Mouse (Mus musculus) liver, adult (tissue): ENCODE data around the gene Znfx1.

ENCODE experiments used
- GATA4 ChIP-seq: IDR thresholded peaks from 2 replicates; pipeline ENCODE4 v1.6.1; 2014; ENCODE audit warnings: mild to moderate bottlenecking, low read length; ENCODE audit not compliant: insufficient replicate concordance

Gene Znfx1

DNA sequence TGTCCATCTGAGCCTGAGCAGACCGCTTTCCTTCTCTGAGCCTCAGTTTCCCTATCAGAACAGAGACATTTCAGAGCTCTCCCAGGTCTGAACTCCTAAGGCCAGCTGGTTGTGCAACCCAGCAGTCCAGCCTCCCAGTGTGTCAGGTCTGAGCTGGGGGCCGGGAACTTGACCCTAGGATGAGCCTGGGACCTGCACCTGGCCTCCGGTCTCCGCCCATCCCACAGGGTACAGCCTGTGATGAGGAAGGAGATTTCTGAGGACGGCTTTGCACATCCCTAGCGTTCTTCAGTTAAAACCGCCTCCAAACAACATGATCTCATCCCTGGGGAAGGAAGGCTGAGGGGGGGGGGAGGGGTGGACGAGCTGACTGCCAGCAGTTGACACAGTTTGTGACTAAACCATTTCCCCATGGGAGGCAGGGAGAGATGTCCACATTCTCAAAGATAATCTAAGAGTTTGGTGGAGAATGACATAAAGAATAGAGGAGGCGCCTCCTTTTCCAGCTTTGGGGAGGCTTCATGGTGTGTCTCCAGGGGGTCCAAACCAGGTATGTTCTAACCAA, 16.2 kb upstream of the Znfx1 start:
- no peak for TF ChIP-seq GATA4

- TF ChIP-seq GATA4, result no peak
Observed at GRCm38 (mm10) chr2:167078486-167078885, 15.7 kb upstream of the Znfx1 start.

DNA sequence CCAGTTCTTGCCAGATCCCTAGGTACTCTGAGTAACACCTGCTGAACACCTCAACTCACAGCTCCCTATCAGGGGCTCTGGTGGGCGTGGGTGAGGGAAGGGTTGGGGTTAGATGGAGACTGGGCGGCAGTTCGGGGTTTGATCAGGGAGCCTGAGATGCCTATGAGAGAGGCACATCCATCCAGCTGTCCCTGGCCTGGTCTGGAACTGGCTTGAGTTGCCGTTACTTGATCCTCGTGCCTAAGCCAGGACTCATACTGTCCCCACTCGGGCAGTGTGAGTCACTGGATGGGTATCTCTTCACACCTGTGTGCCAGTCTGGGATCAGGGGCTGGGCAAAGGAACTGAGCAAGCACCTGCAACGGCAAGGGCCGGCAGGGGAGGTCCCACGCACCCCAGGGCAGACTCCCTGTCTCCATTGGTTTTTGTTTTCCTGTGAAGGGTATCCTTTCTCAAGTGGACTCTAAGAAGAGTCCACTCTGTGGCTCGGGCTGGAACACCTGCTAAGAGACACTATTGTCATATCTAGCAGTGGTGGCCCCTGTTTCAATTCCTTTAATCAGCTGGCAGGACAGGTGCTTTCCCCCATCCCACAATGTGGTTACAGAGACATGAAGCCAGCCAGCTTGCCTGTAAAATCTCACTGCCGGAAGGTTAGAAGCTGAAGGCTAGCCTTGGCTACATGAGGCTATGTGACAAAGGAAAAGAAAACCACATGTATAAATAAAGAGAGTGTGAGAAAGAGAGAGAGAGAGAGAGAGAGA, 14.6 kb upstream of the Znfx1 start:
- no peak for TF ChIP-seq GATA4

GRCm38 (mm10) chr2:167076759-167077158, 13.9 kb upstream of the Znfx1 start:
- TF ChIP-seq GATA4, result no peak

- no peak for TF ChIP-seq GATA4
Observed at GRCm38 (mm10) chr2:167076352-167076751, 13.5 kb upstream of the Znfx1 start.

DNA sequence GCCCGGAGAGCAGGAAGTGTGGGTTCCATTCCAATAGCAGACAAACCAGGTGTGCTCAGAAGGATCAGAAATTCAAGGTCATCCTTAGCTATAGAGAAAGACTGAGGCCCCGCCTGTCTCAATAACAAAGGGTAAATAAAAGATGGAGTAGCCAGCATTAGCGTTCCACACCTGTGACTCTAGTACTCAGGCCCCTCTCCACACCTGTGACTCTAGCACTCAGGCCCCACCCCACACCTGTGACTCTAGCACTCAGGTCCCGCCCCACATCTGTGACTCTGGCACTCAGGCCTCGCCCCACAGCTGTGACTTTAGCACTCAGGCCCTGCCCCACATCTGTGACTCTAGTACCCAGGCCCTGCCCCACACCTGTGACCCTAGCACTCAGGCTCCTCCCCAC, 11.8 kb upstream of the Znfx1 start:
- no peak for TF ChIP-seq GATA4

DNA sequence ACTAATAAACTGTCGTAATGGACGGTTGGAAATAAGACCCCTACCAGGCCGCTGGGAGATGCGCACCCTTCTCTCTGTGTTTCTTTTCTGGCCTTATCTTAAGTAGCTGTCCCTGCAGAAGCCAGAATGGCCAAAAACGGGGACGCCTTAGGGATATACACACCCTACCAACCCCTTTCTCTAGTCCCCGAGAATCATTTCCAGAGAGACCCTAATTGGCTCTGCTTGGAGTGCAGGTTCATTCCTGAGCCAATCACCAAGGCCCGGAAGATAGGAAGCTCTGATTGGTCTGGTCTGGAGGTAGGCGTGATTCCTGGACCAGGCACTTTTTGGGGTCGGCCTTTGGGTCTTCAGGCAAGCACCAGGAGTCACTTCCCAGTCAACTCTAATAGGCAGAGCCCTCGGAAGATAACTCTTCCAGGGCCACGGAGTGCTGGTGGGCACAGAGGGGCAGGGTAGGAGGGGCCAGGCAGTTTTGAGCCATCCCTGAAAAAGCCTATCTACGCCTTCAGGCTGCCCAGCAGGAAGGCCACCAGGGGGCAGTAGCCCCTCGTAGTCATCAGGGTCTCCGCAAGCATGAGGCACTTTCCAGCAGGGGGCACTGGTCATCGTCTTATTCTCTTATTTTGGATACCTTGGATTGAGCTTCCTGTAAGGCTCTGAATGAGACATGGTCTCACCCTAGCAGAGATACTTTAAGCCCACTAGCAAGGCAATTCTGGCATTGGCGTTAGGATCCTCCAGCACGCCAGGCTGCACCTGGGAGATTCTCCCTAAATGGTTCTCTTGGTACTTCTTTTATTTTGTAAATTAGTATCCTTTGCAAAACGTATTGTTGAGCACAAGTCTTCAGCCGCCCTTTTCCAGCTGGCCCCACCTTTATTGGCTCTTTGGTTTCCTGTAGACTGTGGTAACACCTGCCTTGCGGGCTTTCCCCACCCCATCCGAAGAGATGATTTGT, 9.1 kb upstream of the Znfx1 start:
- peak; percentile 51; the same call in 1 of the 2 replicates for TF ChIP-seq GATA4

- TF ChIP-seq GATA4, result no peak
Observed at GRCm38 (mm10) chr2:167071266-167071640, 8.4 kb upstream of the Znfx1 start.

DNA sequence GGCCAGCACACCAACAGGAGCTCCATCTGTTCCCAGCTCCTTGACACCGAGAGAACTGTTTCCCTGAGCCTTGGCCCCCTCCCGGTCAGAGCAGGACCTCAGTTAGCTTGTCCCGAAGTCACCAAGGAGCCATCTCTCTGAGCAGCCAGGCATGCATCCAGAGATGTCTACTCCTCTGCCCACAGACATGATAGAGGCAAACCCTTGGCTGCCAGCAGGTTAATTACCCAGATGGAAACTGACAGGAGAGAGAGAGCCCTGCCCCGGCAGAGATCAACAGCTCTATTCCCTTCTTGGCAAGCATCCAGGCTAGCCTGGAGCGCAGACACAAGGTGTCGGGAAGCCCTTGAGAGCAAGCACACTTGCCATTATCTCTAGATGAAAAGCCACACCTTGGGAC, 7.5 kb upstream of the Znfx1 start:
- TF ChIP-seq GATA4, result no peak

- TF ChIP-seq GATA4, result no peak
Observed at GRCm38 (mm10) chr2:167067575-167067974, 4.8 kb upstream of the Znfx1 start.

GRCm38 (mm10) chr2:167066528-167067516, 4.0 kb upstream of the Znfx1 start:
- TF ChIP-seq GATA4, result no peak

GRCm38 (mm10) chr2:167066031-167066430, 3.2 kb upstream of the Znfx1 start:
- no peak for TF ChIP-seq GATA4

- TF ChIP-seq GATA4, result no peak
Observed at GRCm38 (mm10) chr2:167064601-167065295, 1.9 kb upstream of the Znfx1 start.

DNA sequence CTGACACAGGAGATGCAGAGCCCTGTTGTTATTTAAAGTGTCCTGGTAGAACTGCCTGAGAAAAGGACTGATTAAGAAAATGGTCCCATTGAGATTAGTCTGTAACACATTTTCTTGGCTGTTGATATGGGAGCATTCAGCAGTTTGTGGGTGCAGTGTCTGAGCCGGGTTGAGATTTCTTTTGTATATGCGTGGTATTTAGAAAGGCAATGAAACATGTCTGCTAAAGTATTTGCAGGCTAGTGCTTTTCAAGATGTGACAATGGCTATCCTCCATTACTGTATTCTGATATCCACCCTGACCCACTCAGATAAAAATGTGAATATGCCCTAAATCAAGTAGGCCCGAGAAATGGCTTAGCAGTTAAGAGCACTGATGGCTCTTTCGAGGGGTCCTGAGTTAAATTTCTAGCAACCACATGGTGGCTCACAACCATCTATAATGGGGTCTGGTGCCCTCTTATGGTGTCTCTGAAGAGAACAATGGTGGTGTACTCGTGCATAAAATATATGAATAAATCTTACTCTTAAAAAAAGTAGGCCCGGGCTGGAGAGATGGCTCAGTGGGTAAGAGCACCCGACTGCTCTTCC, 1.2 kb upstream of the Znfx1 start:
- no peak for TF ChIP-seq GATA4
